Mouse (Mus musculus) CH12.LX (cell line): ENCODE measurements around the gene Il10ra.

Experiments used
- CTCF ChIP-seq, 2 experiments: IDR thresholded peaks in 1 of 2; conservative IDR thresholded peaks in 1 of 2; 2 replicates each; pipeline ENCODE4 v1.5.1; 2011 to 2012; ENCODE audit warnings: low read depth in 2 of 2, low read length in 2 of 2, improper control_type of control experiment in 1 of 2, inconsistent platforms in 1 of 2, mild to moderate bottlenecking in 1 of 2, moderate library complexity in 1 of 2
- MAFK ChIP-seq: IDR thresholded peaks from 2 replicates; pipeline ENCODE4 v1.6.1; 2011; ENCODE audit warnings: low read length, improper control_type of control experiment; ENCODE audit not compliant: insufficient replicate concordance

DNA sequence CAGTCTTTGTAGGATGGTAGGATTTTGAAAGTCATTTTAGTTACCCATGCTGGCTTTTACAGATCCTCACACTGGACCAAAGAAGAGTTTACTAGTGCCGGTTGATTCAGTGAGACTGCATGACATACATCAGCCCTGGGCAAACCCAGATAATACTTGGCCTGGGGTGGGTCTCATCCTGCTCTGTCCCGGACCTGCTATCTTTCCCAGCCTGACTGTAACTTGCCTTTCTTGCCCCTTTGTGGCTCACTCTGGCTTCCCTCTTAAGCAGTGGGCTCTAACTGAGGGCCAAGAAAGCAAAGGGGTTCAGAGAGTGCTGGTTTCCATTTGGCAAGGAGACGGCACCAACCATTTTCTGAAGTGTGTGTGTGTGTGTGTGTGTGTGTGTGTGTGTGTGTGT is 49.3 kb downstream of the Il10ra start:
- TF ChIP-seq MAFK (no peak), CTCF (conservative IDR thresholded peaks at IDR 0.05 in 1 of 2, IDR thresholded peaks at IDR 0.05 in 1 of 2; ENCODE audit: low read depth in 2 of 2, low read length in 2 of 2) (no peak)
